Mouse (Mus musculus) G1E (cell line): ENCODE measurements around the gene Smox.

Source experiments
- CTCF ChIP-seq: IDR thresholded peaks from 2 replicates; pipeline ENCODE4 v1.5.1; 2012; ENCODE audit warnings: low read depth, low read length, inconsistent platforms, mixed read lengths
- TAL1 ChIP-seq: conservative IDR thresholded peaks from 2 replicates; pipeline ENCODE4 v1.6.1; 2012; ENCODE audit warnings: low read depth, low read length, inconsistent platforms, mixed read lengths

DNA sequence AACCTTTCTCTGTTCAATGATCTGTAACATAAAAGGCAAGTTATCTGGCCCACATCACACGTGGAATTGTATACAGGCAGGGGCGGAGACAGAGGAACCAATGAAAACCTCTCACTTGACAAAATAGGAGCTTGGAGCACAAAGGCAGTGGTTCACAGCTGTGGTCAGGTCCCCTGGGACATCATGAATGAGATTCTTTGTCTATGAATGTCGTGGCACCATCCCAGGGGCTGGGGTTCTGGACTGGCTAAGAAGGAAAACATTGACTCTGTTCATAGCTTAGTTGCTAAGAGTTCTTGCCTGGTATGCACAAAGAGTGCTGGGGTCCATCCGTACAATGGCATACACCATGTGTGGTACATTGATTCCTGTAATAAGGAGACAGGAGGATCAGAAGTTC, 28.3 kb upstream of the Smox start:
- TF ChIP-seq CTCF, result no peak
- no peak for TF ChIP-seq TAL1
